Mouse (Mus musculus) limb, embryonic 14.5 days (tissue): Measurements from ENCODE around the gene Pex26. TPM values are rescaled to one million over a fixed set of nuclear protein-coding genes. Genes with fewer than 3 reads are reported as not detected.

Experiments used
- ATAC-seq: fragments of 200-750 bp; cut with Nextera tagmentation; 2 replicates; pipeline ENCODE4 v1.8.0; 2017; ENCODE audit warnings: low read depth, moderate number of reproducible peaks, moderate TSS enrichment; ENCODE audit not compliant: low FRiP score
- DNase-seq: peaks from one replicate; pipeline ENCODE4 v3.0.0-alpha.2; 2015; ENCODE audit warnings: low spot score
- H3K27ac ChIP-seq: fragments of 300-500 bp; sonication (generic); replicated peaks from 2 replicates; pipeline ENCODE4 v1.5.1; 2014; ENCODE audit warnings: low read depth, mild to moderate bottlenecking, low read length, moderate library complexity, mixed read lengths
- H3K27me3 ChIP-seq: fragments of 300-500 bp; sonication (generic); 2 replicates; pipeline ENCODE4 v1.6.1; 2014; ENCODE audit warnings: low read length, mixed read lengths; ENCODE audit not compliant: control insufficient read depth, insufficient read depth
- H3K36me3 ChIP-seq: fragments of 300-500 bp; sonication (generic); 2 replicates; pipeline ENCODE4 v1.6.1; 2014; ENCODE audit warnings: mild to moderate bottlenecking, low read length, moderate library complexity, mixed read lengths; ENCODE audit not compliant: control insufficient read depth, insufficient read depth
- H3K4me1 ChIP-seq: fragments of 300-500 bp; sonication (generic); 2 replicates; pipeline ENCODE4 v1.6.1; 2014; ENCODE audit warnings: antibody characterized with exemption, low read length, mixed read lengths; ENCODE audit not compliant: control insufficient read depth, insufficient read depth
- H3K4me2 ChIP-seq: fragments of 300-500 bp; sonication (generic); replicated peaks from 2 replicates; pipeline ENCODE4 v1.6.1; 2014; ENCODE audit warnings: low read depth, mild to moderate bottlenecking, low read length, moderate library complexity; ENCODE audit not compliant: severe bottlenecking
- H3K4me3 ChIP-seq: fragments of 300-500 bp; sonication (generic); replicated peaks from 2 replicates; pipeline ENCODE4 v1.5.1; 2014; ENCODE audit warnings: low read length
- H3K9ac ChIP-seq: fragments of 300-500 bp; sonication (generic); 2 replicates; pipeline ENCODE4 v1.6.1; 2014; ENCODE audit warnings: mild to moderate bottlenecking, low read depth, low read length, moderate library complexity; ENCODE audit not compliant: severe bottlenecking
- H3K9me3 ChIP-seq: fragments of 300-500 bp; sonication (generic); 2 replicates; pipeline ENCODE4 v1.6.1; 2016; ENCODE audit warnings: low read length; ENCODE audit not compliant: control insufficient read depth
- POLR2A ChIP-seq: fragments of 200-500 bp; IDR thresholded peaks from 2 replicates; pipeline ENCODE4 v1.8.0; 2012; ENCODE audit warnings: inconsistent platforms, mild to moderate bottlenecking, moderate library complexity, borderline replicate concordance; ENCODE audit not compliant: insufficient read depth, insufficient read length; ENCODE audit errors: extremely low read depth
- WGBS: fragments of 180-500 bp; shearing (Covaris S2); extraction: QIAGEN DNeasy Blood & Tissue Kit; methylation state at CpG from one replicate; pipeline ENCODE4 v1.1.7; 2014; 5-methylcytosine and 5-hydroxymethylcytosine counted together
- polyA plus RNA-seq, 2 experiments: library from polyadenylated mRNA; depleted of rRNA in 1 of 2; stranded (reverse) in 1 of 2; unstranded in 1 of 2; fragments of >200 nt; fragmentation: Nextera tagmentation in 1 of 2; extraction: Ambion mirVana in 1 of 2; gene quantifications; 2 replicates each; pipeline versions ENCODE4 v1.2.1 to v1.2.3; 2012 to 2014

Pex26 gene
- polyA plus RNA-seq, 2 experiments: 10.3 to 15.2 TPM

DNA sequence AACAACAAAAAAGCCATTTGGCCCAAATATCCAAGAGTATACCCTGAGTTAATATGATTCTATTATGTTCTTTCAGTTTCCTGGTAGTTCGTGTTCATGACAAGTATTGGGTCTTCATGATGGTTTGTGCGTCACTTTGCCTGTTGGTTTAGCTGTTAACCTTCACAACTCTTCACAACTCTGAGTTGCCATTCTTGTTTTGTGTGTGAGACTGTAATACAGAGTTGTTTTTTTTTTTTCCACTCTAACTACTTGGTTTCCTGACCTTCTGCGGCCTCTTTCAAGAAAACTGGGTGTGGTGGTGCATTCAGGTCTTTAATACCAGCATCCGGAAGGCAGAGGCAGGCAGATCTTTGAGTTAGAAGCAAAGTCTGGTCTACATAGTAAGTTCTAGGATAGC is 54.7 kb downstream of the Pex26 start:
- no peak overlapping the region for H3K9ac ChIP-seq
- no peak overlapping the region for H3K4me3 ChIP-seq
- H3K9me3 ChIP-seq: no peaks in the 10 kb centered on the region
- no peak overlapping the region for H3K27ac ChIP-seq
- DNase-seq: no peak
- 92% methylated on average over 4 of the region's 4 CpGs for WGBS
- TF ChIP-seq POLR2A: no peak
- no peaks in the 10 kb centered on the region for H3K36me3 ChIP-seq
- H3K4me1 ChIP-seq: no peaks in the 10 kb centered on the region
- ATAC-seq: no peak
- no peaks in the 10 kb centered on the region for H3K27me3 ChIP-seq
- H3K4me2 ChIP-seq: no peak overlapping the region

DNA sequence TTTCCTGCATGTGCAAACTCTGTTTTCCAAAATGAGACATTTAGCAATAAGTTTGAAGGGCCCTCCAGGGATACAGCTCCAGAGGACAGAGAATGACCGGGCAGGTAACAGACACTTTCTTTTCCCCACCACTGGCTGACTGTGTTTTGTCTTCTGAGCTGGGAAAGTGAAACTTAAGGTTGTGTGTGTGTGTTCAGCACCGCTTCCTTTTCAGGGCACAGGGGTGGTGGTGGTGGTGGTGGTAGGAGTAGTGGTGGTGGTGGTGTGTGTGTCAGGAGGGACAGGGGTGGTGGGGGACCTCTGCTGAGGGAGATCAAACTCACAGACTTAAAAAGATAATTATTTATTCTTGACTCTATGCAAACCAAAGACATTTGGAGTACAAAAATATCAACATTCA is 58.3 kb downstream of the Pex26 start:
- Histone ChIP-seq H3K4me3 (no peak overlapping the region), H3K36me3 (no peaks in the 10 kb centered on the region)

DNA sequence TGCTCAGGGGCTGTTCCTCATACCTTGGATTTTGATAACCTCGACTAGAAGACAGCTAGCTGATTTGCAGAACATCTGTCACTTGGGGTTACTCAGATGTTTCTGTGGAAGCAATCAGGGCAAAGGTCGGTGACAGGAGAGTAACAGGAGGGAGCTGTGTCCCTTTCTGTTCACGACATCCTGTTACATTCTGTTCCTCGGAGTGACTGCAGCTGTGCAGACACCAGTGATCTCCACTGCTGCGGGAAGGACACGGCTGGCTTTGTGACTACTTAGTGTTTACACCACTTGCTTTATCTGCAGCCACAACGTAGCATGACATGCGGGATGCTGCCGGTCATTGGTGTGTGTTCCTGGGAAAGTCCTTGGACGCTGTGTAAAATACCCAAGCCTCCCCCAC is 59.7 kb downstream of the Pex26 start:
- no peak for DNase-seq
- H3K9ac ChIP-seq: no peak overlapping the region
- H3K27ac ChIP-seq: no peak overlapping the region
- H3K4me1 ChIP-seq: no peaks in the 10 kb centered on the region
- no peaks in the 10 kb centered on the region for H3K36me3 ChIP-seq
- no peaks in the 10 kb centered on the region for H3K27me3 ChIP-seq
- TF ChIP-seq POLR2A: no peak
- H3K9me3 ChIP-seq: no peaks in the 10 kb centered on the region
- no peak overlapping the region for H3K4me3 ChIP-seq
- 57% methylated on average over 10 of the region's 10 CpGs for WGBS
- H3K4me2 ChIP-seq: no peak overlapping the region
- ATAC-seq: no peak

More for the DNA sequence above, 58.3 kb downstream of the Pex26 start:
- WGBS: 82% methylated on average over 2 of the region's 2 CpGs
- no peak overlapping the region for H3K4me2 ChIP-seq
- no peak for DNase-seq
- ATAC-seq: no peak
- no peaks in the 10 kb centered on the region for H3K27me3 ChIP-seq
- H3K9me3 ChIP-seq: no peaks in the 10 kb centered on the region
- TF ChIP-seq POLR2A: no peak
- no peak overlapping the region for H3K27ac ChIP-seq
- no peaks in the 10 kb centered on the region for H3K4me1 ChIP-seq
- no peak overlapping the region for H3K9ac ChIP-seq

DNA sequence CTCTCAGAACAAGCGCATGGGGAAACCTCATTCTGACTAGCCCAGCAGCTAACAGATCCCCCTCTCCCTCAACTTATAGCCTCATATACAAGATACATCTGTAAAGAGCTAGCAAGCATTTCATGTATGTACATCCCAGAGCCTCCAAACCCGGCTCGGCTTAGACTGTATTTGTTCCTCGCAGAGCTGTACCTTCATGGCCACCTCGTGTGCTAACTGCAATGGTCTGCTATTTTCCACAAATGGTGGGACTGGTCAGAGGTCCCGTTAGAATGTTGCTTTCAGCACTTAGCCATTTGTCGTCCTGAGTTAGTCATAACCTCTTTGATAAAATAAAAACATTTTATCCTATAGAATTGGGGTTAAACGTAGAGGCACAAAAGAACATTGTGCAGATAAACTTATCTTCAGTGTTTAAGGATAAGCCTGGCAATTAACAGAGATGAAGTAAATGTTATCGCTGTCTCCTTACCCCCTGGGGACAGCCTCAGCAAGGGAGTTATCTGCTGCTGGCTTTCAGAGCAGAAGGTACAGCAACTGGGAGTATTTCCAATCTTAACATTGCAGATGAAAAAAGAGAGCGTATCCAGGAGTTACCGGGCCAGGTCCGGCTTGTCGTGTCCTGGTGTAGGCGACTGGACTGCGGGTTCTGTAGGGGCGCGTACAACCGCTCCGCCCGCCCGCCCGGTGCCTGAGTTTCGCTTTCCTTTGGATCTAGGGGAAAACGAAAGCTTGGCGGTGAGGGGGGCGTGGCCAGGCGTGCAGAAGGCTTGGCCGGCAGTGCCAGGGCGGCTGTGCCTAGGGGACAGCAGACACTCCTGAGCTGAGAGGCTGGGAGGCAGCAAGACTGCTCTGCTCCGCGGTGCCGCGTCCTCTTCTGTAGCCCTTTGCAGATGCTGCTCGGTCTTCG is 61.9 kb downstream of the Pex26 start, which contains the start of gene Usp18:
Gene Usp18, plus strand, starts transcription at position 780 of the 910 bp plus-strand sequence.
- Histone ChIP-seq H3K36me3 (no peaks in the 10 kb centered on the region), H3K4me2 (peak within 1 kb of the TSS; percentile 55), H3K4me3 (peak within 1 kb of the TSS; percentile 48), H3K4me1 (no peaks in the 10 kb centered on the region), H3K9ac (peak within 1 kb of the TSS; percentile 58), H3K27ac (no peak within 1 kb of the TSS), H3K27me3 (no peaks in the 10 kb centered on the region), H3K9me3 (no peaks in the 10 kb centered on the region)
- ATAC-seq (peak; percentile 91), DNase-seq (peak; percentile 83)
- WGBS: 7% methylated on average over 35 of the region's 35 CpGs
- 0 out of 2 replicates have a peak, but pooled peaks have one; percentile 23 for TF ChIP-seq POLR2A

DNA sequence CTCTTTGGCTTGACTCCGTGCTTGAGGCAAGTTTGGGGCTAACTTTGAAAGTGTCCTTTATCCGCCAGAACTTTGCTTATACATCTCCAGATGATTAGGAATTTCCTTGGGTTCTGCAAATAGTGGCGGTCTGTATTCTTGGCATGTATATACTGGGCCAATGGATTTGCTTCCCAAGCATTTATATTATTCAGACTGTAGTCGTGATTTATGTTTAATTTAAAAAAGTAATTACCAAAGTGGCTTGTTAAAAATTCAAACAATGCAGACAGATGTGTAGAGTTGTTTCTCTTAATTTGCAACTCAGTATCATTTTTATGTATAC is 62.5 kb downstream of the Pex26 start:
- ATAC-seq: peak; percentile 21; the same call in 1 of the 2 replicates
- H3K9ac ChIP-seq: peak overlapping the region; percentile 58

More for the DNA sequence above, 62.5 kb downstream of the Pex26 start:
- no peaks in the 10 kb centered on the region for H3K4me1 ChIP-seq
- H3K36me3 ChIP-seq: no peaks in the 10 kb centered on the region
- H3K27me3 ChIP-seq: no peaks in the 10 kb centered on the region
- no peak overlapping the region for H3K27ac ChIP-seq
- peak overlapping the region; percentile 55 for H3K4me2 ChIP-seq
- H3K4me3 ChIP-seq: peak overlapping the region; percentile 48
- no peak for DNase-seq
- WGBS: 8% methylated on average over 4 of the region's 4 CpGs
- no peak for TF ChIP-seq POLR2A
- no peaks in the 10 kb centered on the region for H3K9me3 ChIP-seq

Other genes starting within 250 kb of the Pex26 start
- gene Mical3, start 52.7 kb upstream of the Pex26 start, polyA plus RNA-seq (2012; rRNA removed): 17.3 and 17.7 TPM in 2 replicates
- gene Mical3, start 52.7 kb upstream of the Pex26 start, polyA plus RNA-seq (2014; fragmentation: Nextera tagmentation; extraction: Ambion mirVana): 13.3 and 16.3 TPM in 2 replicates
- gene Tuba8, start 27.0 kb downstream of the Pex26 start, polyA plus RNA-seq (2012; rRNA removed): 0.77 and 0.83 TPM in 2 replicates
- gene Tuba8, start 27.0 kb downstream of the Pex26 start, polyA plus RNA-seq (2014; fragmentation: Nextera tagmentation; extraction: Ambion mirVana): 4.4 and 4.7 TPM in 2 replicates
- gene Usp18, start 62.2 kb downstream of the Pex26 start, polyA plus RNA-seq (2012; rRNA removed): 1.0 and 1.1 TPM in 2 replicates
- gene Usp18, start 62.2 kb downstream of the Pex26 start, polyA plus RNA-seq (2014; fragmentation: Nextera tagmentation; extraction: Ambion mirVana): 1.5 and 1.8 TPM in 2 replicates
- gene Slc6a13, start 116.6 kb downstream of the Pex26 start, polyA plus RNA-seq (2012; rRNA removed): 3.2 and 3.3 TPM in 2 replicates
- gene Slc6a13, start 116.6 kb downstream of the Pex26 start, polyA plus RNA-seq (2014; fragmentation: Nextera tagmentation; extraction: Ambion mirVana): 2.4 and 2.6 TPM in 2 replicates
- 0.23 and 0.35 TPM in 2 replicates for gene Slc6a12, start 159.4 kb downstream of the Pex26 start, polyA plus RNA-seq (2012; rRNA removed)
- not detected in 2 replicates for gene Slc6a12, start 159.4 kb downstream of the Pex26 start, polyA plus RNA-seq (2014; fragmentation: Nextera tagmentation; extraction: Ambion mirVana)